10 mouse cellular contexts compared by ENCODE assay signal in genomic region chr7:44747115-44747514, GRCm38 (mm10). TPM values are rescaled to one million over a fixed set of nuclear protein-coding genes. Genes with fewer than 3 reads are reported as not detected.
DNase-seq lines count a peak whose midpoint lies in the region; ATAC-seq and TF ChIP-seq lines count a peak whose summit lies in the region.
"Had no signal": no experiment of that assay in that cellular context is flagged by ENCODE, and none has a peak within 500 bp of the region (broad histone marks: within the 10 kb centered on the region; RNA-seq: fewer than 3 reads in every experiment).

No protein-coding gene starts in this region.

- no peak overlapping the region for H3K9ac ChIP-seq in kidney, postnatal 0 days (ENCODE audit: low read depth, low read length)
- no peak overlapping the region for H3K9ac ChIP-seq in forebrain, embryonic 12.5 days
- peak overlapping the region; percentile 73; the same call in 1 of the 2 replicates for H3K9ac ChIP-seq in liver, embryonic 16.5 days (ENCODE audit: low read depth, low read length)

- H3K27ac ChIP-seq in kidney, postnatal 0 days = no peak overlapping the region
- no peak overlapping the region for H3K27ac ChIP-seq in kidney, adult 2 months (ENCODE audit: insufficient read depth, low read depth, low read length)
- H3K27ac ChIP-seq in forebrain, embryonic 12.5 days = no peak overlapping the region
- H3K27ac ChIP-seq in liver, embryonic 16.5 days (ENCODE audit: low read length) = no peak overlapping the region

- H3K36me3 ChIP-seq in kidney, postnatal 0 days (ENCODE audit: insufficient read depth, low read length) = 0 out of 2 replicates have a peak, but pooled peaks cover 3% of the 10 kb centered on the region
- H3K36me3 ChIP-seq in kidney, adult 2 months (ENCODE audit: control insufficient read depth, insufficient read depth, low read length) = no peaks in the 10 kb centered on the region
- peaks cover under 1% of the 10 kb centered on the region; the same call in 1 of the 2 replicates for H3K36me3 ChIP-seq in forebrain, embryonic 12.5 days (replicated peaks)
- H3K36me3 ChIP-seq in liver, embryonic 16.5 days (ENCODE audit: control insufficient read depth, insufficient read depth) = no peaks in the 10 kb centered on the region

- no peak overlapping the region for H3K4me3 ChIP-seq in kidney, postnatal 0 days (replicated peaks; ENCODE audit: low read depth, low read length)
- H3K4me3 ChIP-seq in kidney, adult 2 months (ENCODE audit: insufficient read depth, low read depth, low read length) = no peak overlapping the region
- H3K4me3 ChIP-seq in forebrain, embryonic 12.5 days (replicated peaks) = no peak overlapping the region
- H3K4me3 ChIP-seq in liver, embryonic 16.5 days (ENCODE audit: low read depth, low read length) = peak overlapping the region; percentile 89

- TF ChIP-seq POLR2A in kidney, adult 2 months (IDR thresholded peaks at IDR 0.05; ENCODE audit: low read depth, low read length) = no peak

- H3K4me2 ChIP-seq in kidney, postnatal 0 days (ENCODE audit: low read length) = peak overlapping the region; percentile 73
- peak overlapping the region; percentile 69 for H3K4me2 ChIP-seq in forebrain, embryonic 12.5 days
- H3K4me2 ChIP-seq in liver, embryonic 16.5 days (ENCODE audit: low read depth, low read length) = peak overlapping the region; percentile 93

- H3K9me3 ChIP-seq in kidney, postnatal 0 days (replicated peaks; ENCODE audit: low read length) = no peaks in the 10 kb centered on the region
- H3K9me3 ChIP-seq in forebrain, embryonic 12.5 days = no peaks in the 10 kb centered on the region
- H3K9me3 ChIP-seq in liver, embryonic 16.5 days (replicated peaks; ENCODE audit: control insufficient read depth, low read length) = no peaks in the 10 kb centered on the region

- H3K4me1 ChIP-seq in kidney, postnatal 0 days (replicated peaks; ENCODE audit: insufficient read depth, low read length) = peaks cover 12% of the 10 kb centered on the region
- peaks cover 5% of the 10 kb centered on the region; the same call in 1 of the 2 replicates for H3K4me1 ChIP-seq in kidney, adult 2 months (ENCODE audit: control insufficient read depth, insufficient read depth, low read length)
- H3K4me1 ChIP-seq in forebrain, embryonic 12.5 days = peaks cover 28% of the 10 kb centered on the region
- peaks cover 23% of the 10 kb centered on the region for H3K4me1 ChIP-seq in liver, embryonic 16.5 days (ENCODE audit: control insufficient read depth, low read depth, low read length)

- no peak for ATAC-seq in kidney, postnatal 0 days (replicated peaks; ENCODE audit: low FRiP score, low read depth)
- ATAC-seq in forebrain, embryonic 12.5 days (ENCODE audit: low FRiP score) = no peak
- no peak for ATAC-seq in liver, embryonic 16.5 days (ENCODE audit: low read depth)

- WGBS in kidney, postnatal 0 days = 63% methylated on average over 4 of the region's 4 CpGs
- WGBS in kidney, adult 2 months = 69% methylated on average over 4 of the region's 4 CpGs
- 75% methylated on average over 4 of the region's 4 CpGs for WGBS in forebrain, embryonic 12.5 days
- WGBS in liver, embryonic 16.5 days (ENCODE audit: insufficient replicate concordance) = 64% methylated on average over 4 of the region's 4 CpGs

- DNase-seq in cerebellum, adult 9-10 months = peak; percentile 29
- no peak for DNase-seq in cerebellum, postnatal 36 days
- no peak for DNase-seq in kidney, postnatal 0 days (ENCODE audit: low spot score)
- no peak for DNase-seq in kidney, adult 2 months
- no peak for DNase-seq in right cerebral cortex, adult 18-20 months
- no peak for DNase-seq in urinary bladder, postnatal 4 days (ENCODE audit: low spot score in 2 of 2)
- DNase-seq: heart, postnatal 36 days; spleen, adult 18-20 months had no signal

- H3K27me3 ChIP-seq in kidney, postnatal 0 days (ENCODE audit: insufficient read depth, low read length) = no peaks in the 10 kb centered on the region
- no peaks in the 10 kb centered on the region for H3K27me3 ChIP-seq in kidney, adult 2 months (replicated peaks; ENCODE audit: control insufficient read depth, insufficient read depth, low read length)
- H3K27me3 ChIP-seq in forebrain, embryonic 12.5 days = no peaks in the 10 kb centered on the region
- H3K27me3 ChIP-seq in liver, embryonic 16.5 days (ENCODE audit: control insufficient read depth, insufficient read depth, low read depth, low read length) = no peaks in the 10 kb centered on the region

- TF ChIP-seq CTCF in kidney, postnatal 0 days (IDR thresholded peaks at IDR 0.05; ENCODE audit: low read depth) = no peak
- TF ChIP-seq CTCF in kidney, adult 2 months (conservative IDR thresholded peaks at IDR 0.05; ENCODE audit: insufficient read depth, insufficient read length, low read depth, low read length) = no peak

RNA-seq across cellular contexts. Expression of gene Vrk3, which starts 1.1 kb away (rescaled TPM):
- polyA plus RNA-seq in kidney, postnatal 0 days (2015; fragmentation: Nextera tagmentation; extraction: Ambion mirVana) = 45.3 and 49.3 TPM in 2 replicates
- 78.9 and 93.7 TPM in 2 replicates for polyA plus RNA-seq in kidney, adult 2 months (2012; rRNA removed)
- 39.1 and 42.0 TPM in 2 replicates for polyA plus RNA-seq in forebrain, embryonic 12.5 days (2016; fragmentation: Nextera tagmentation; extraction: Ambion mirVana)
- polyA plus RNA-seq in liver, embryonic 16.5 days (2015; fragmentation: Nextera tagmentation; extraction: Ambion mirVana) = 25.8 and 29.2 TPM in 2 replicates

RNA-seq across cellular contexts. Expression of gene Zfp473, which starts 3.7 kb away (rescaled TPM):
- 0.87 and 0.89 TPM in 2 replicates for polyA plus RNA-seq in kidney, postnatal 0 days (2015; fragmentation: Nextera tagmentation; extraction: Ambion mirVana)
- polyA plus RNA-seq in kidney, adult 2 months (2012; rRNA removed) = 0.04 and 0.09 TPM in 2 replicates
- 2.3 and 2.4 TPM in 2 replicates for polyA plus RNA-seq in forebrain, embryonic 12.5 days (2016; fragmentation: Nextera tagmentation; extraction: Ambion mirVana)
- 1.1 and 1.2 TPM in 2 replicates for polyA plus RNA-seq in liver, embryonic 16.5 days (2015; fragmentation: Nextera tagmentation; extraction: Ambion mirVana)

RNA-seq across cellular contexts. Expression of gene Izumo2, which starts 38.6 kb away (rescaled TPM):
- not detected in 2 replicates for polyA plus RNA-seq in kidney, postnatal 0 days (2015; fragmentation: Nextera tagmentation; extraction: Ambion mirVana)
- polyA plus RNA-seq in kidney, adult 2 months (2012; rRNA removed) = not detected in 2 replicates
- polyA plus RNA-seq in forebrain, embryonic 12.5 days (2016; fragmentation: Nextera tagmentation; extraction: Ambion mirVana) = not detected in 2 replicates
- polyA plus RNA-seq in liver, embryonic 16.5 days (2015; fragmentation: Nextera tagmentation; extraction: Ambion mirVana) = not detected in 2 replicates
